Mouse (Mus musculus): ENCODE results near the gene Ttyh2. TPM values are rescaled to one million over a fixed set of nuclear protein-coding genes. Genes with fewer than 3 reads are reported as not detected.
A peak's percentile ranks its signal among the peaks of the same experiment; 100 is the strongest.

The Ttyh2 gene
- total RNA-seq, 2 experiments from 2014 or later, result 27.3 to 28.7 TPM

GRCm38 (mm10) chr11:114745134-114745533, 69.9 kb downstream of the Ttyh2 start:
- peak; percentile 98 to 99 for DNase-seq (ENCODE audit: low spot score in 2 of 2)

DNA sequence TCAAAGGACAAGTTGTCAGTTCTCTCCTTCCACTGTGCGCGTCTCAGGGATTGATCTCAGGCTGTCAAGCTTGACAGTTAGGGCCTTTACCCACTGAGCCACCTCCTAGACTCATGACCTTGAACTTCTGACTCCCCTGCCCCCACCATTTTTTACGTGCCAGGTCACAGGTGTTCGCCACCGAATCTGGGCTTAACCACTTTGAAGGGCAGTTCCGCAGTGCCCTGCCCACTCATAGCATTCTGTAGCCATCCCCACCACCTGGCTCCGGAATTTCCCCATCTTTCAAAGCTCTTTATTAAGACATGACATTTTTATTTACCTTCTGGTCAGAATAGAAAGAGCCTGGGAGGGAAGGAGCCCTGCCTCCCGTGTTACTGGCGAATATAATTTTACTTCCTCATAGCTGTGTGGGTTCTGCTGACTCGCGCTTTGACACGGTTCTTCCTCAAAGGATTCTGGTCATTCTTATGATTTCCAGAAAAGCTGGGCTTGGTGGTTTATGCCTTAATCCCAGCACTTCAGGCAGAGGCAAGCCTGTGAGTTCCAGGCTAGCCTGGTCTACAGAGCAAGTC, 72.4 kb downstream of the Ttyh2 start:
- no peak for DNase-seq (ENCODE audit: low spot score in 2 of 2)

GRCm38 (mm10) chr11:114764820-114765818, 89.9 kb downstream of the Ttyh2 start, which contains the start of gene Kif19a:
Gene Kif19a (plus strand): TSS chr11:114765388.
- peak; percentile 25 to 48 for DNase-seq (ENCODE audit: low spot score in 2 of 2)

GRCm38 (mm10) chr11:114769911-114770310, 94.7 kb downstream of the Ttyh2 start:
- DNase-seq (ENCODE audit: low spot score in 2 of 2), result no peak

Other genes starting within 250 kb of the Ttyh2 start
- gene Rpl38, start 6.9 kb upstream of the Ttyh2 start, total RNA-seq (2021), result 1,000 to 10,000 TPM; 1,016 to 1,166 TPM
- gene Dnaic2, start 52.0 kb downstream of the Ttyh2 start, total RNA-seq (2021), result 1 to 10 TPM; 1.2 to 2.4 TPM
- 1 to 10 TPM; 6.7 to 8.7 TPM for gene Kif19a, start 90.0 kb downstream of the Ttyh2 start, total RNA-seq (2021)
- gene Btbd17, start 120.5 kb downstream of the Ttyh2 start, total RNA-seq (2021), result 10 to 100 TPM; 30.4 to 32.9 TPM
- not detected for gene Gpr142, start 123.5 kb downstream of the Ttyh2 start, total RNA-seq (2021)
- gene Gprc5c, start 175.7 kb downstream of the Ttyh2 start, total RNA-seq (2021), result 1 to 10 TPM; 3.9 to 5.1 TPM
- under 1 TPM; 0.62 TPM for gene Cd300a, start 214.6 kb downstream of the Ttyh2 start, total RNA-seq (2021)

Data from layer of hippocampus, postnatal 10 days (tissue).